16 mouse cellular contexts compared by ENCODE assay signal in the genomic region with DNA sequence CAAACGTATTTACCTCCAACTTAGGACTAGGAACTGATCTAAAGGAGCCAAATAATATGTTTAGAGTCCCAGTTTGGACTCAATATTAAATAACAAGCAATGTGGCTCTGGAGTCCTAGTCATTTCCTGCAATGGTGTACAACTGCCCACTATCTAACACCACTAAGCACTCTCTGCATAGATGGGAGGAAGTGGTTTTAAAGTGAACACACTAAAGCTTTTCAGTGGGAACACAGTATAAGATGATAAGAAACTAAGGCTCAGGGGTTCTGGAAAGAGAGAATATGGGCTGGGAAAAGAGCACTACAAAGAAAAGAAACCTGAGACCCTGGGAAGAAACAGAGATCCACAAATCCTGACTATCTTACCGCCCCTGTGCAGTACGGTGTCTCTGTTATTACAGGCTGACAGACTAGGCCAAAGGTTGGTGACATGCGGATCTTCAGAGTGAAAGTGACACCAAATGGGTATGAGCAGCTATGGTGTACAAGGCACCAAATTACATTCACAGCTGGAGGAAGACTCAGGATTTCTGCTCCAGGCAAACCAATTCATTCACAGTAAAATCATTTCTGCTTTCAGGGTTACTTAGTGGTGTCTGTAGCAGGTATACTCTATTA. TPM values are rescaled to one million over a fixed set of nuclear protein-coding genes. Genes with fewer than 3 reads are reported as not detected.
DNase-seq lines count a peak whose midpoint lies in the region; ATAC-seq and TF ChIP-seq lines count a peak whose summit lies in the region.
"Had no signal": no experiment of that assay in that cellular context is flagged by ENCODE, and none has a peak within 500 bp of the region (broad histone marks: within the 10 kb centered on the region; RNA-seq: fewer than 3 reads in every experiment).

No protein-coding gene starts in this region.

- no peak for TF ChIP-seq CTCF in liver, adult 2 months (IDR thresholded peaks at IDR 0.05; ENCODE audit: low read depth, low read length)

- H3K4me2 ChIP-seq in liver, embryonic 12.5 days, result no peak overlapping the region
- H3K4me2 ChIP-seq: forebrain, embryonic 12.5 days; heart, embryonic 15.5 days; hindbrain, embryonic 13.5 days; lung, embryonic 15.5 days had no signal

- DNase-seq in embryo, embryonic 10 days (ENCODE audit: low spot score), result peak; percentile 34
- no peak for DNase-seq in embryo, embryonic 11 days
- no peak for DNase-seq in liver, adult 2 months (ENCODE audit: extremely low read depth, low read depth, low spot score)
- DNase-seq in left cerebral cortex, postnatal 4 days, result no peak
- DNase-seq in cerebellum, adult 9-11 months, result no peak
- DNase-seq: cerebellum, adult 9-10 months; liver; right cerebral cortex, postnatal 25 days had no signal

- intact Hi-C loops in left cerebral cortex, postnatal 4 days (cut with DNase I), result no loop called here

- 68% methylated on average over 4 of the region's 4 CpGs for WGBS in liver, adult 2 months
- WGBS in liver, embryonic 12.5 days (ENCODE audit: insufficient replicate concordance), result 39% methylated on average over 4 of the region's 4 CpGs

- H3K27me3 ChIP-seq in liver, adult 2 months (ENCODE audit: control insufficient read depth, insufficient read depth, low read length), result no peaks in the 10 kb centered on the region
- no peaks in the 10 kb centered on the region for H3K27me3 ChIP-seq in liver, embryonic 12.5 days (replicated peaks)
- H3K27me3 ChIP-seq: forebrain, embryonic 12.5 days; heart, embryonic 15.5 days; hindbrain, embryonic 13.5 days; lung, embryonic 15.5 days had no signal

- H3K27ac ChIP-seq in liver, adult 2 months (replicated peaks; ENCODE audit: insufficient read depth, low read depth, low read length), result peak overlapping the region; percentile 8; the same call in 1 of the 2 replicates
- no peak overlapping the region for H3K27ac ChIP-seq in liver, embryonic 12.5 days
- H3K27ac ChIP-seq: forebrain, embryonic 12.5 days; heart, embryonic 15.5 days; hindbrain, embryonic 13.5 days; lung, embryonic 15.5 days had no signal

- H3K4me3 ChIP-seq in liver, adult 2 months (ENCODE audit: insufficient read depth, low read depth, low read length), result no peak overlapping the region
- no peak overlapping the region for H3K4me3 ChIP-seq in liver, embryonic 12.5 days
- H3K4me3 ChIP-seq: forebrain, embryonic 12.5 days; heart, embryonic 15.5 days; hindbrain, embryonic 13.5 days; lung, embryonic 15.5 days had no signal

- H3K79me2 ChIP-seq in liver, adult 2 months (ENCODE audit: control insufficient read depth, insufficient read depth, low read length), result peaks cover 3% of the 10 kb centered on the region; the same call in 1 of the 2 replicates

- TF ChIP-seq POLR2A in liver, adult 2 months (IDR thresholded peaks at IDR 0.05; ENCODE audit: extremely low read depth, insufficient read depth, low read length), result no peak

- peaks cover 2% of the 10 kb centered on the region; the same call in 1 of the 2 replicates for H3K4me1 ChIP-seq in liver, adult 2 months (ENCODE audit: control insufficient read depth, insufficient read depth, low read length)
- peaks cover 4% of the 10 kb centered on the region; the same call in 1 of the 2 replicates for H3K4me1 ChIP-seq in liver, embryonic 12.5 days
- H3K4me1 ChIP-seq: forebrain, embryonic 12.5 days; hindbrain, embryonic 13.5 days; lung, embryonic 15.5 days had no signal

- no peaks in the 10 kb centered on the region for H3K9me3 ChIP-seq in liver, embryonic 12.5 days (replicated peaks)
- H3K9me3 ChIP-seq: forebrain, embryonic 12.5 days; heart, embryonic 15.5 days; hindbrain, embryonic 13.5 days; lung, embryonic 15.5 days had no signal

- H3K9ac ChIP-seq in liver, adult 2 months (ENCODE audit: low read depth, low read length), result no peak overlapping the region
- no peak overlapping the region for H3K9ac ChIP-seq in liver, embryonic 12.5 days
- H3K9ac ChIP-seq: forebrain, embryonic 12.5 days; heart, embryonic 15.5 days; hindbrain, embryonic 13.5 days; lung, embryonic 15.5 days had no signal

- H3K36me3 ChIP-seq in liver, adult 2 months (ENCODE audit: control insufficient read depth, insufficient read depth, low read length), result no peaks in the 10 kb centered on the region
- H3K36me3 ChIP-seq in liver, embryonic 12.5 days, result no peaks in the 10 kb centered on the region
- H3K36me3 ChIP-seq: forebrain, embryonic 12.5 days; heart, embryonic 15.5 days; hindbrain, embryonic 13.5 days; lung, embryonic 15.5 days had no signal

- no peak for ATAC-seq in liver, embryonic 12.5 days
- ATAC-seq in activated CD4-positive, CD25-positive, alpha-beta regulatory T cell, adult 4 months, result peak; percentile 57
- peak; percentile 56 for ATAC-seq in megakaryocyte, adult 5-6 weeks (ENCODE audit: poor library complexity, severe bottlenecking)
- ATAC-seq: intestine, postnatal 0 days had no signal

RNA-seq across cellular contexts. Expression of gene Dse, which starts 34.7 kb away (rescaled TPM):
- total RNA-seq in liver, adult 2 months (2014; rRNA removed), result 12.5 and 15.2 TPM in 2 replicates
- polyA plus RNA-seq in liver, adult 2 months (2012; rRNA removed), result 1.9 and 4.4 TPM in 2 replicates
- polyA plus RNA-seq in liver, embryonic 12.5 days (2016; fragmentation: Nextera tagmentation; extraction: Ambion mirVana), result 10.1 and 10.8 TPM in 2 replicates
- polyA plus RNA-seq in activated CD4-positive, CD25-positive, alpha-beta regulatory T cell, adult 4 months (2017; shearing (Covaris generic)), result 1 to 10 TPM; 1.0 to 2.0 TPM
- total RNA-seq in megakaryocyte, adult 5-6 weeks (2015), result 21.7 and 26.5 TPM in 2 replicates
- total RNA-seq in megakaryocyte, adult 5-6 weeks (2017), result 28.5 and 32.6 TPM in 2 replicates
- total RNA-seq in left cerebral cortex, postnatal 4 days (2021), result 10 to 100 TPM; 14.8 to 14.9 TPM

RNA-seq across cellular contexts. Expression of gene Calhm6, which starts 45.0 kb away (rescaled TPM):
- 2.6 and 5.3 TPM in 2 replicates for total RNA-seq in liver, adult 2 months (2014; rRNA removed)
- polyA plus RNA-seq in liver, adult 2 months (2012; rRNA removed), result 1.8 and 3.9 TPM in 2 replicates
- 0.62 and 0.87 TPM in 2 replicates for polyA plus RNA-seq in liver, embryonic 12.5 days (2016; fragmentation: Nextera tagmentation; extraction: Ambion mirVana)
- polyA plus RNA-seq in activated CD4-positive, CD25-positive, alpha-beta regulatory T cell, adult 4 months (2017; shearing (Covaris generic)), result 10 to 100 TPM; 25.0 to 41.7 TPM
- 3.9 and 9.1 TPM in 2 replicates for total RNA-seq in megakaryocyte, adult 5-6 weeks (2015)
- 3.0 and 4.7 TPM in 2 replicates for total RNA-seq in megakaryocyte, adult 5-6 weeks (2017)
- total RNA-seq in left cerebral cortex, postnatal 4 days (2021), result under 1 TPM; 0.36 to 0.99 TPM
